Mouse (Mus musculus) liver, embryonic 13.5 days (tissue): ENCODE data around the gene Man1a. TPM values are rescaled to one million over a fixed set of nuclear protein-coding genes. Genes with fewer than 3 reads are reported as not detected.

ENCODE experiments used
- ATAC-seq: fragments of 200-750 bp; cut with Nextera tagmentation; 2 replicates; pipeline ENCODE4 v1.8.0; 2017; ENCODE audit warnings: low read depth, mild to moderate bottlenecking, moderate number of reproducible peaks, moderate library complexity
- DNase-seq: peaks from one replicate; pipeline ENCODE4 v3.0.0; 2022
- H3K27ac ChIP-seq: fragments of 300-500 bp; sonication (generic); 2 replicates; pipeline ENCODE4 v1.5.1; 2015; ENCODE audit warnings: moderate library complexity, mild to moderate bottlenecking, inconsistent platforms
- H3K27me3 ChIP-seq: fragments of 300-500 bp; sonication (generic); 2 replicates; pipeline ENCODE4 v1.6.1; 2015; ENCODE audit warnings: mild to moderate bottlenecking, inconsistent platforms
- H3K36me3 ChIP-seq: fragments of 300-500 bp; sonication (generic); 2 replicates; pipeline ENCODE4 v1.6.1; 2015; ENCODE audit warnings: mild to moderate bottlenecking, inconsistent platforms
- H3K4me1 ChIP-seq: fragments of 300-500 bp; sonication (generic); replicated peaks from 2 replicates; pipeline ENCODE4 v1.6.1; 2015; ENCODE audit warnings: inconsistent platforms
- H3K4me2 ChIP-seq: fragments of 300-500 bp; sonication (generic); 2 replicates; pipeline ENCODE4 v1.6.1; 2015; ENCODE audit warnings: inconsistent platforms, mild to moderate bottlenecking, moderate library complexity
- H3K4me3 ChIP-seq: fragments of 300-500 bp; sonication (generic); replicated peaks from 2 replicates; pipeline ENCODE4 v1.5.1; 2015; ENCODE audit warnings: mild to moderate bottlenecking, inconsistent platforms
- H3K9ac ChIP-seq: fragments of 300-500 bp; sonication (generic); 2 replicates; pipeline ENCODE4 v1.6.1; 2015; ENCODE audit warnings: mild to moderate bottlenecking, inconsistent platforms
- H3K9me3 ChIP-seq: fragments of 300-500 bp; sonication (generic); replicated peaks from 2 replicates; pipeline ENCODE4 v1.6.1; 2016; ENCODE audit warnings: inconsistent platforms
- WGBS: fragments of 180-500 bp; shearing (Covaris S2); methylation state at CpG from one replicate; pipeline ENCODE4 v1.1.7; 2015; ENCODE audit not compliant: insufficient replicate concordance; 5-methylcytosine and 5-hydroxymethylcytosine counted together
- polyA plus RNA-seq: library from polyadenylated mRNA; unstranded; fragments of >200 nt; fragmentation: Nextera tagmentation; extraction: Ambion mirVana; gene quantifications from 2 replicates; pipeline ENCODE4 v1.2.1, GENCODE M21; 2015

Man1a gene
- polyA plus RNA-seq, 1 experiment from 2014 or later, result 8.2 TPM

GRCm38 (mm10) chr10:53974180-53974579 lies 102.2 kb downstream of the Man1a start:
- Histone ChIP-seq H3K4me1 (no peaks in the 10 kb centered on the region), H3K27ac (no peak overlapping the region), H3K36me3 (0 out of 2 replicates have a peak, but pooled peaks cover 4% of the 10 kb centered on the region), H3K9ac (no peak overlapping the region), H3K9me3 (no peaks in the 10 kb centered on the region), H3K4me2 (no peak overlapping the region), H3K4me3 (no peak overlapping the region), H3K27me3 (no peaks in the 10 kb centered on the region)
- DNase-seq, result no peak
- ATAC-seq, result no peak

- Histone ChIP-seq H3K27me3 (no peaks in the 10 kb centered on the region), H3K9me3 (no peaks in the 10 kb centered on the region), H3K9ac (no peak overlapping the region), H3K36me3 (no peaks in the 10 kb centered on the region), H3K4me2 (no peak overlapping the region), H3K4me3 (no peak overlapping the region), H3K27ac (no peak overlapping the region), H3K4me1 (no peaks in the 10 kb centered on the region)
- WGBS, result 54% methylated on average over 3 of the region's 3 CpGs
- no peak for DNase-seq
- ATAC-seq, result no peak
Observed at GRCm38 (mm10) chr10:53959759-53960158, 116.7 kb downstream of the Man1a start.

GRCm38 (mm10) chr10:53941597-53941996 lies 134.8 kb downstream of the Man1a start:
- no peak for DNase-seq
- no peak for ATAC-seq
- H3K36me3 ChIP-seq, result no peaks in the 10 kb centered on the region
- no peaks in the 10 kb centered on the region for H3K9me3 ChIP-seq
- 70% methylated on average over 7 of the region's 7 CpGs for WGBS
- no peak overlapping the region for H3K4me3 ChIP-seq
- H3K9ac ChIP-seq, result no peak overlapping the region
- no peaks in the 10 kb centered on the region for H3K4me1 ChIP-seq
- H3K27ac ChIP-seq, result no peak overlapping the region
- no peaks in the 10 kb centered on the region for H3K27me3 ChIP-seq
- H3K4me2 ChIP-seq, result no peak overlapping the region

DNA sequence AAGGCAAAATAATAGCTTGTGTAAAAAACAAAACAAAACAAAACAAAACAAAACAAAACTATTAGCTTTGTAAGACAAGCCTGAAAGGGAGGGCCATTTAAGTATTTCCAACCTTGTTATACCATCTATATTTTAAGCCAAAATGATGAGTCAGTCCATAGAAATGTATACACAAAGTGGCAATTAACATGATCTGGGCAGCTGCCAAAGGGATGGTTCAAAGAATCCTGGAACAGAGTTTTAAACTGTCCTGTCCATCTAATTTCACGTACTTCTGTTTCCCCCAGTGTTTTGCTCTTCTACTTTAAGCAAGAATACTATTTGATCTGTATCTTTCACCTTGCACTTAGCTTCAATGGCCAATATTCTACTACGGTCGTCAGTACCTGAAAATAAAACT lies 138.2 kb downstream of the Man1a start:
- Histone ChIP-seq H3K4me1 (peaks cover 4% of the 10 kb centered on the region; the same call in 1 of the 2 replicates), H3K36me3 (peaks cover 8% of the 10 kb centered on the region), H3K4me3 (no peak overlapping the region), H3K27me3 (no peaks in the 10 kb centered on the region), H3K4me2 (no peak overlapping the region), H3K27ac (no peak overlapping the region), H3K9me3 (no peaks in the 10 kb centered on the region), H3K9ac (no peak overlapping the region)
- ATAC-seq (no peak), DNase-seq (no peak)
- WGBS, result 80% methylated on average over 3 of the region's 3 CpGs

DNA sequence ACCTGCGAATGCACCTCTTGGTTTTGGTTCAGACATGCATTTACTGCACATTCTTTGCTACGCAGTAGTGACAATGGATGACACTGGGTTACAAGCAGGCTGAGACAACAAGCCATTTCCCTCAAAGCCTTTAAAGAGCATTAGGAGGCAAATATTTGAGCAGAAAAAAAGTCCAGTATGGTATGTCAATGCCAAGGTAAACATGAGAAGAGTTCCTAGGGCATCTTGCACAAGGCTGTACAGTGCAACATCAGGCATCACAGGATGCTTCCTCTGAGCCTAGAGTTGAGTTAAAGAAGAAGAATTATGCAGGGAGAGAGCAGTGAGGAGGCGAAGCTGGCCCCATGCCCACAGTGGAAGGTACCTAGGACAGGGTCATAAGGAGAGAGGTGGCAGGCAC lies 140.3 kb downstream of the Man1a start:
- 78% methylated on average over 3 of the region's 3 CpGs for WGBS
- Histone ChIP-seq H3K27me3 (no peaks in the 10 kb centered on the region), H3K9ac (no peak overlapping the region), H3K9me3 (no peaks in the 10 kb centered on the region), H3K4me1 (peaks cover 4% of the 10 kb centered on the region; the same call in 1 of the 2 replicates), H3K27ac (no peak overlapping the region), H3K36me3 (peaks cover 28% of the 10 kb centered on the region), H3K4me2 (no peak overlapping the region), H3K4me3 (no peak overlapping the region)
- no peak for DNase-seq
- ATAC-seq, result peak; percentile 48; the same call in 1 of the 2 replicates

- H3K27me3 ChIP-seq, result no peaks in the 10 kb centered on the region
- 0 out of 2 replicates have a peak overlapping the region, but pooled peaks have one; percentile 17 for H3K4me2 ChIP-seq
- peak overlapping the region; percentile 67; the same call in 1 of the 2 replicates for H3K27ac ChIP-seq
- DNase-seq, result no peak
- 64% methylated on average over 4 of the region's 4 CpGs for WGBS
- no peak overlapping the region for H3K4me3 ChIP-seq
- ATAC-seq, result peak; percentile 75
- no peak overlapping the region for H3K9ac ChIP-seq
- 0 out of 2 replicates have a peak, but pooled peaks cover 8% of the 10 kb centered on the region for H3K4me1 ChIP-seq
- peaks cover 34% of the 10 kb centered on the region for H3K36me3 ChIP-seq
- H3K9me3 ChIP-seq, result no peaks in the 10 kb centered on the region
Observed at GRCm38 (mm10) chr10:53929722-53930500, 146.5 kb downstream of the Man1a start.

DNA sequence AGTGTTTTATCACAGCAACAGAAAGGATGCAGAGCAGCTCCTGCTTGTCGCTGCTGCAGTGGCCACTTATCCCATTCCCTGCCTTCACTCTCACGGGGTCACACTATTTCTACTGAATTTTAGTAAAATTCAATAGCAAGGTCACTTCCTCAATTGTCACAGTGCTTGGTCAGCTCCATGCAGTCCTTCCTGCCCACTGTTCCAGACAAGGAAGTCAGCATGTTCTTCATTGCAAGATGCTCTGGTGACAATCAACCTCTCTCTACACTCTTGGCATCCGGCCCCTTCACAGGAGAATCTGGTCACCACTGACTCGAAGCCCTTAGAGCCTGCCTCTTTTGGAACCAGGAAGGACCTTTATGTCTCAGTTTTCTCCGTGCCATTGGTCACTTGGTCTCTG lies 148.5 kb downstream of the Man1a start:
- H3K27me3 ChIP-seq, result no peaks in the 10 kb centered on the region
- no peak overlapping the region for H3K27ac ChIP-seq
- 0 out of 2 replicates have a peak, but pooled peaks cover 8% of the 10 kb centered on the region for H3K4me1 ChIP-seq
- no peak overlapping the region for H3K4me3 ChIP-seq
- no peak overlapping the region for H3K9ac ChIP-seq
- peaks cover 35% of the 10 kb centered on the region for H3K36me3 ChIP-seq
- DNase-seq (no peak), ATAC-seq (peak; percentile 34; the same call in 1 of the 2 replicates)
- 52% methylated on average over 5 of the region's 5 CpGs for WGBS
- no peak overlapping the region for H3K4me2 ChIP-seq
- no peaks in the 10 kb centered on the region for H3K9me3 ChIP-seq

- no peaks in the 10 kb centered on the region for H3K27me3 ChIP-seq
- H3K27ac ChIP-seq, result no peak overlapping the region
- no peak overlapping the region for H3K9ac ChIP-seq
- no peaks in the 10 kb centered on the region for H3K9me3 ChIP-seq
- ATAC-seq (no peak), DNase-seq (no peak)
- peaks cover 25% of the 10 kb centered on the region for H3K36me3 ChIP-seq
- 78% methylated on average over 6 of the region's 6 CpGs for WGBS
- no peak overlapping the region for H3K4me2 ChIP-seq
- no peak overlapping the region for H3K4me3 ChIP-seq
- 0 out of 2 replicates have a peak, but pooled peaks cover 8% of the 10 kb centered on the region for H3K4me1 ChIP-seq
Observed at GRCm38 (mm10) chr10:53925456-53925855, 151.0 kb downstream of the Man1a start.

- no peak overlapping the region for H3K9ac ChIP-seq
- H3K4me2 ChIP-seq, result no peak overlapping the region
- DNase-seq (no peak), ATAC-seq (no peak)
- no peaks in the 10 kb centered on the region for H3K9me3 ChIP-seq
- 0 out of 2 replicates have a peak, but pooled peaks cover under 1% of the 10 kb centered on the region for H3K4me1 ChIP-seq
- no peak overlapping the region for H3K27ac ChIP-seq
- 78% methylated on average over 3 of the region's 3 CpGs for WGBS
- H3K4me3 ChIP-seq, result no peak overlapping the region
- peaks cover 51% of the 10 kb centered on the region for H3K36me3 ChIP-seq
- no peaks in the 10 kb centered on the region for H3K27me3 ChIP-seq
Observed at GRCm38 (mm10) chr10:53922236-53922635, 154.2 kb downstream of the Man1a start.

- H3K4me2 ChIP-seq, result no peak overlapping the region
- no peaks in the 10 kb centered on the region for H3K9me3 ChIP-seq
- 76% methylated on average over 3 of the region's 3 CpGs for WGBS
- no peak overlapping the region for H3K27ac ChIP-seq
- no peaks in the 10 kb centered on the region for H3K4me1 ChIP-seq
- no peak overlapping the region for H3K9ac ChIP-seq
- no peak for ATAC-seq
- H3K36me3 ChIP-seq, result peaks cover 52% of the 10 kb centered on the region
- DNase-seq, result no peak
- H3K4me3 ChIP-seq, result no peak overlapping the region
- H3K27me3 ChIP-seq, result no peaks in the 10 kb centered on the region
Observed at GRCm38 (mm10) chr10:53917517-53917916, 158.9 kb downstream of the Man1a start.

DNA sequence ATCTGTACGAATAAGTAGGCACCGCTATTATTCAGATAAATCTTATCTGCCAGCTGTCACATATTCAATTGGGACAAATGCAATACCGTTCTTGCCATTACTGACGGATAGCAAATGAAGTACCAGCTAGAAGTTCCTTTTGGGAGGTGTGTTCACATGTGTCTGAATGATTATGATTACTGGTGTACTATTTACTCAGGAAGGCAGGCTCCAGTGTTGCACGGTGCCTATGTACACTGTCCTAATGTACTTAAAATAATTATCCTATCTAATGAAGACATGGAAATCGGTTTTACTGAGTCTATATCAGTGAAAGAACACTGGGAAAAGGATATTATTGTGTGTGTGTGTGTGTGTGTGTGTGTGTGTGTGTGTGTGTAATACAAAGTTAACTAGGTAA lies 160.7 kb downstream of the Man1a start:
- DNase-seq, result no peak
- no peaks in the 10 kb centered on the region for H3K27me3 ChIP-seq
- no peaks in the 10 kb centered on the region for H3K9me3 ChIP-seq

More for the DNA sequence above, 160.7 kb downstream of the Man1a start:
- 80% methylated on average over 6 of the region's 6 CpGs for WGBS
- H3K4me3 ChIP-seq, result no peak overlapping the region
- peaks cover 56% of the 10 kb centered on the region for H3K36me3 ChIP-seq
- H3K4me2 ChIP-seq, result no peak overlapping the region
- no peak overlapping the region for H3K27ac ChIP-seq
- H3K4me1 ChIP-seq, result no peaks in the 10 kb centered on the region
- no peak overlapping the region for H3K9ac ChIP-seq
- ATAC-seq, result no peak
